Mouse (Mus musculus) E14TG2a.4 (cell line): ENCODE results near the gene Tas2r121.
"Not testable (repeated sequence)": the region's sequence is repeated elsewhere in the genome, so short reads cannot be mapped to it uniquely, and the experiment has no call there.

Experiments
- H3K27me3 ChIP-seq: 2 replicates; pipeline ENCODE4 v1.6.1; 2014; ENCODE audit warnings: low read length, control low read depth; ENCODE audit not compliant: insufficient read depth
- H3K36me3 ChIP-seq: 2 replicates; pipeline ENCODE4 v1.6.1; 2014; ENCODE audit warnings: low read length, control low read depth; ENCODE audit not compliant: insufficient read depth
- H3K4me1 ChIP-seq: replicated peaks from 2 replicates; pipeline ENCODE4 v1.6.1; 2014; ENCODE audit warnings: low read depth, low read length, control low read depth
- H3K4me3 ChIP-seq: replicated peaks from 2 replicates; pipeline ENCODE4 v1.5.1; 2014; ENCODE audit warnings: mild to moderate bottlenecking, low read length
- H3K9me3 ChIP-seq: 2 replicates; pipeline ENCODE4 v1.6.1; 2014; ENCODE audit warnings: low read length, control low read depth
- CTCF ChIP-seq: conservative IDR thresholded peaks from 2 replicates; pipeline ENCODE4 v1.5.1; 2014; ENCODE audit warnings: low read length
- NANOG ChIP-seq: IDR thresholded peaks from 2 replicates; pipeline ENCODE4 v1.6.1; 2014; ENCODE audit warnings: borderline replicate concordance, low read length, mixed read lengths
- POU5F1 ChIP-seq: IDR thresholded peaks from 2 replicates; pipeline ENCODE4 v1.6.1; 2014; ENCODE audit warnings: low read length, borderline replicate concordance

Gene Tas2r121

DNA sequence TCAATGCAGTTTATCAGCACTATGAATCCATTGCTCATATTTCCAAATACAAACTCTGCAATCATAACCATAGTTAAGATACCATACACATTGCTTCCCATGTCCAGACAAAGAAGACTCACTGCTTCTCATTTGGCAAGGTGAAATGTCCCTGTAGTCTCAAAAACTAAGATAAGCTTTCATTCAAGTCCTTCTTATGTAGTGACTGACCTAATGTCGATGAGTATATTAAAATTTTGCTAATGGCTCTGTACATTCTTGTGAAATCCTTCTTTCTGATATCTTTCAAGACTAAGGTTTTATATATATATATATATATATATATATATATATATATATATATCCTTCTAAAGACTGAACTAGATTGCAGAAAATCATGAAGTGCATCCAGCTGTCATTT lies at the start of gene Tas2r121:
Gene Tas2r121, minus strand, starts transcription at position 101 of the 400 bp plus-strand sequence.
- Histone ChIP-seq H3K4me3 (no peak within 1 kb of the TSS), H3K4me1 (no peaks in the 10 kb centered on the region), H3K27me3 (no peaks in the 10 kb centered on the region), H3K36me3 (no peaks in the 10 kb centered on the region), H3K9me3 (no peaks in the 10 kb centered on the region)
- TF ChIP-seq NANOG, result no peak
- TF ChIP-seq CTCF, result no peak
- no peak for TF ChIP-seq POU5F1

DNA sequence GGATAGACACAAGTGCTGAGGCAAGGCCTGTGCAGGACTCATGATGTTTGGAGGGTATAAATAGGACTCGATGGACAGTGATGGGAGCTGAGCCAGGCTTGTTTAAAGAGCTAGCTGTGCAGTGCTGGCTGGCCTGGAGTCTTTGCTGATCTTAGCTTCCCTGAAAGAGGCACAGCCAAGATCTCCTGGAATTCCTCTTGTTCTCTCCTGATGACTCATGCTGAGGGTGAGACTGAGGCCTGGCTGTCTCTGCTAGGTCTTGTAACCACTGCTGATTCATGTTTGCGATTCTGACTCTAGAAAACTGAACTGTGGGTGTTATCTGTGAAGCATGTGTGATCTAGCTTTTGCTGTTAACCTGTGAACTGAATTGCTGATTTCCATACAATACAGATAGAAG lies 49.4 kb upstream of the Tas2r121 start:
- Histone ChIP-seq H3K9me3 (no peaks in the 10 kb centered on the region), H3K4me3 (no peak overlapping the region), H3K4me1 (no peaks in the 10 kb centered on the region), H3K27me3 (no peaks in the 10 kb centered on the region), H3K36me3 (no peaks in the 10 kb centered on the region)
- TF ChIP-seq NANOG (no peak), CTCF (no peak), POU5F1 (no peak)

DNA sequence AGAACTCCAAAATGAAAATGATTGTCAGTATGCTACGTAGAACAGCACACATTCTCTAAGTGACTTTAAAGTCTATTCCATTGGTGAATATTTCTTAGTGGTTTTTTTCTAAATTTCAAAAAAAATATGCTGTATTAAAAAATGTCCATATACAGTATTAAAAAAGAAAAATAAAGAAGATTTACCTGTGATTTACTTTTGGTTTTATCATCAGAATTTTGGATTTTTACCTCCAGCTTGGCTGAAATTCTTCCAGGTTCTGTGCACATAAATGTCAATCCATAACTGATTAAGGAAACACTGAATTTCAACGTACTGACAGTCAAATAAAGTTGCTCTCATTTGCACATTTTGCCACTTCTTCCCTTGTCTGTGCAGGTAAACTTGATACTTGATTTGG lies 37.1 kb upstream of the Tas2r121 start, which contains the start of gene Tas2r115:
Gene Tas2r115, minus strand, starts transcription at position 101 of the 400 bp plus-strand sequence.
- H3K27me3 ChIP-seq, result no peaks in the 10 kb centered on the region

DNA sequence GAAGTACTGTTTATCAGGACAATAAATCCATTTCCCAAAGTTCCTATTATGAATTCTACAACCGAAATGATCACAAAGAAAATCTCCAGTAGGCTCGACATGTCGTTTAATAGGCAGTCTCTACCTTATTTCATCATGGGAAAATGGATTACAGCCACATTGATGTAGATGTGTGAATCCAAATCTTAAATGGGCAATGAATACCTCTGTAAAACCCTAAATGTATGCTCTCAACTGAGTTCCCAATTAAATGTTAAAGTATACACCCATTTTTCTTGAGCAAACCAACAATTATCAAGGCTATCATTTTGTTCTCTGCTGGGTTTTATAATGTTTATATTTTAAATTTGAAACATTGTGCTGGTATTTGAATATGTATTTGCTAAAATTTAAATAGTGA lies 11.0 kb upstream of the Tas2r121 start, which contains the start of gene Tas2r122:
Gene Tas2r122, minus strand, starts transcription at position 101 of the 400 bp plus-strand sequence.
- H3K4me1 ChIP-seq, result no peaks in the 10 kb centered on the region
- H3K9me3 ChIP-seq, result no peaks in the 10 kb centered on the region
- no peak for TF ChIP-seq CTCF
- no peak for TF ChIP-seq POU5F1
- no peak for TF ChIP-seq NANOG
- no peaks in the 10 kb centered on the region for H3K27me3 ChIP-seq
- no peak within 1 kb of the TSS for H3K4me3 ChIP-seq
- H3K36me3 ChIP-seq, result no peaks in the 10 kb centered on the region

More for the DNA sequence above, 37.1 kb upstream of the Tas2r121 start, which contains the start of gene Tas2r115:
- no peak within 1 kb of the TSS for H3K4me3 ChIP-seq
- no peaks in the 10 kb centered on the region for H3K9me3 ChIP-seq
- no peaks in the 10 kb centered on the region for H3K36me3 ChIP-seq
- no peaks in the 10 kb centered on the region for H3K4me1 ChIP-seq
- TF ChIP-seq CTCF (no peak), POU5F1 (no peak), NANOG (no peak)

DNA sequence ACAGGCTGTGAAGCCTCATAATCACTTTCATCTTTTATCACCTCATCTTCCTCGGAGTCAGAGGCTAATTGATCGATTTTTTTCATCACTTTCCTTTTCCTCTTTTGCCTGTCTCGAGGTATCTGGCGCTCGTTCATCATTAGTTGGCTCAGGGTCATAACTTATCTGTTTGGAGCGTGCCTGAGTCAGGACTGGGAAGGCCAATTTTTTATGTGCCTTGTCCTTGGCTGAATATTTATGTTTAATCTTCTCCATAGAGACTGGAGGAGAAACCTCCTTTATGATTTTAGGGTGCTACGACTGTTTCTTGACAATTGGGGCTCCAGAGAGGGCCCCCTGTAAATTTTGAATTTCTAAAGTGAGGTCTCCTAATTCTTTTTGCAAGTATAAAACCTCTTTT lies 9.2 kb downstream of the Tas2r121 start:
- not testable (repeated sequence) for H3K4me3 ChIP-seq, H3K4me1 ChIP-seq, H3K9me3 ChIP-seq, H3K36me3 ChIP-seq, H3K27me3 ChIP-seq

DNA sequence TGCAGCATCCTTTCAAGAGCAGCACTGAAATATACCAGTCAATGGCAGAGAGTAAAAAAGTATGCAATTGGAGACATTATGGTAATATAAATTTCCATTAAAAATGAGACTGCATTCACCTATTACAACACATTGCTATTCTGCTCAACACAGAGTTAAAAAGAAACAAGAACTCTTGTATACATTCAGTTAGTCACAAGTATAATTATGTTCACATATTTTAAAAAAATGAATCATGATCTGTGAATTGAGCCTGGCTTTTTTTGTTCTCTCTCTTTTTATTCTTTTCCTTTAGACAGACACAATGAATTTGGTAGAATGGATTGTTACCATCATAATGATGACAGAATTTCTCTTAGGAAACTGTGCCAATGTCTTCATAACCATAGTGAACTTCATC lies 44.2 kb downstream of the Tas2r121 start, which contains the start of gene Tas2r120:
Gene Tas2r120, plus strand, starts transcription at position 301 of the 400 bp plus-strand sequence.
- TF ChIP-seq CTCF (no peak), POU5F1 (no peak), NANOG (no peak)
- no peaks in the 10 kb centered on the region for H3K27me3 ChIP-seq
- H3K9me3 ChIP-seq, result no peaks in the 10 kb centered on the region
- H3K4me1 ChIP-seq, result no peaks in the 10 kb centered on the region
- H3K36me3 ChIP-seq, result no peaks in the 10 kb centered on the region
- H3K4me3 ChIP-seq, result no peak within 1 kb of the TSS

DNA sequence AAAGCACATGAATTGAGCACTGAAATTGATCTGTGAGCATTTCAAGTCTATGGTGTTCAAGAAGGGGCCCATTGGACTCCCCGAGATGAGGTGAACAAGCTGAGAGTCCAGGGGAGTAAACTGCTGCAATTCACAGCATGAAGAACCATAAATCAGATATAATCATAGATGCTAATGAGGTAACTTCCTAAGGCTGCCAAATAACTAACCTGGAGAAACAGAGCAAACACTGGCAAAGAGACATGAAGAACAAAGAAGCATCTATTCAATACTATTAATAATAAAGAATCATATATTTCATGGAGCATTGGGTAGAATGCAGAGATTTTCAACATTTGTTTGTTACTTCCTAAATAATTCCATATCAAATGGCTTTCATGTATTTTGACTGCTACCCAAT lies 49.4 kb downstream of the Tas2r121 start, which contains the start of gene A630073D07Rik:
Gene A630073D07Rik, minus strand, starts transcription at position 101 of the 400 bp plus-strand sequence.
- Histone ChIP-seq H3K27me3 (no peaks in the 10 kb centered on the region), H3K4me3 (no peak within 1 kb of the TSS), H3K36me3 (no peaks in the 10 kb centered on the region), H3K9me3 (no peaks in the 10 kb centered on the region), H3K4me1 (no peaks in the 10 kb centered on the region)
- TF ChIP-seq CTCF (no peak), POU5F1 (no peak), NANOG (no peak)
